Mouse (Mus musculus) small intestine, adult 2 months (tissue): Measurements from ENCODE around the gene Sh3bgr.

Experiments
- CTCF ChIP-seq: fragments of 200-500 bp; IDR thresholded peaks from 2 replicates; pipeline ENCODE4 v1.5.1; 2012; ENCODE audit warnings: low read depth, mild to moderate bottlenecking, control low read depth, inconsistent platforms, low read length, moderate library complexity, mixed read lengths; ENCODE audit not compliant: insufficient replicate concordance, insufficient read length; ENCODE audit errors: extremely low read depth
- POLR2A ChIP-seq: fragments of 200-500 bp; IDR thresholded peaks from 2 replicates; pipeline ENCODE4 v1.6.1; 2012; ENCODE audit warnings: low read depth, mild to moderate bottlenecking, control low read depth, inconsistent platforms, low read length, moderate library complexity

DNA sequence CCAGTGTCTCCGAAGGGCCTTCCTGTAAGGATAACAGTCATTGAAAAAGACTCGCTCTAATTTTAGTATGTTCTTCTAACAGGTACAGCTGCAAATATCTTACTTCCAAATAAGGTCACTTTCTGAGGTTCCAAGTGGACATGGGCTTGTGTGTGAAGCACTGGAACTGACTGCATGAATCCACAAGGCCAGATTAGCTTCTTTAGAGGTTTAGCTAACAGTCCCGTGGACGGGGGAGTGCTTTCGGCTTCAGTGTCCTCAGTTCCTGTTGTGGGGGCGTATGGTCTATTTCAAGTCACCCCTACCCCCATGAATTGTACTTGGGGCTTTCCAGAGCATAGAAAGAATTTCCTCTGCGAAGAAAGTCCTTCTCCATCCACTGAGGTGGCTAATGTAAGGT is 10.6 kb downstream of the Sh3bgr start:
- TF ChIP-seq POLR2A, result no peak
- no peak for TF ChIP-seq CTCF
